Comparison of ENCODE assay signal across 25 mouse cellular contexts in the genomic region with DNA sequence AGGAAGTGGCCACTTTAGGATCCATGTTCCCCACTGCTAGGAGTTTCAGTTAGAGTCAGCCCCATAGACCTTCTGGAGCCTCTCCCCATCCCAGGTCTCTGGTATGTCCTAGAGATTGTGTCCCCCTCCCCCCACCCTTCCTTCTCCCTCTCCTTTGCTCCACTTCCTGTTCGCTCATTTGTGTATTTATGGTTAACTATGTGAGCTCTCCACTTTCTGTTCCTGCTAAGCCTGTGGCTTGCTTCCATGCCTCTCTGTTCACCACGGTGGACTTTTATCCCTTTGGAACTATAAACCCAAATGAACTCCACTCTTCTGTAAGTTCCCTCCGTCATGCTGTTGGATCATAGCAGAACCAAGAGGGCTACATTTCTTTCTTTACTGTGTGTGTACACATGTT. TPM values are rescaled to one million over a fixed set of nuclear protein-coding genes. Genes with fewer than 3 reads are reported as not detected.
"Had no signal": no experiment of that assay in that cellular context is flagged by ENCODE, and none has a peak within 500 bp of the region (broad histone marks: within the 10 kb centered on the region; RNA-seq: fewer than 3 reads in every experiment).

No protein-coding gene starts in this region.

- H3K4me1 ChIP-seq: liver, embryonic 15.5 days; lung, embryonic 15.5 days; midbrain, embryonic 12.5 days; neural tube, embryonic 13.5 days; neural tube, embryonic 15.5 days; stomach, embryonic 15.5 days had no signal

- H3K9ac ChIP-seq: liver, embryonic 15.5 days; liver, postnatal 0 days; lung, embryonic 15.5 days; midbrain, embryonic 12.5 days; neural tube, embryonic 13.5 days; neural tube, embryonic 15.5 days; stomach, embryonic 15.5 days had no signal

- ATAC-seq: liver, postnatal 0 days; lung, postnatal 0 days; midbrain, embryonic 16.5 days had no signal

- H3K36me3 ChIP-seq: liver, embryonic 15.5 days; lung, embryonic 15.5 days; midbrain, embryonic 10.5 days; midbrain, embryonic 12.5 days; neural tube, embryonic 13.5 days; neural tube, embryonic 15.5 days; stomach, embryonic 15.5 days had no signal

- H3K4me2 ChIP-seq: liver, embryonic 15.5 days; lung, embryonic 15.5 days; midbrain, embryonic 12.5 days; neural tube, embryonic 13.5 days; neural tube, embryonic 15.5 days; stomach, embryonic 15.5 days had no signal

- H3K27ac ChIP-seq: liver, embryonic 15.5 days; lung, embryonic 15.5 days; midbrain, embryonic 10.5 days; midbrain, embryonic 12.5 days; neural tube, embryonic 13.5 days; neural tube, embryonic 15.5 days; stomach, embryonic 15.5 days; stomach, postnatal 0 days had no signal

- H3K27me3 ChIP-seq: liver, embryonic 15.5 days; lung, embryonic 15.5 days; neural tube, embryonic 13.5 days; neural tube, embryonic 15.5 days; stomach, embryonic 15.5 days had no signal

- H3K4me3 ChIP-seq: liver, embryonic 15.5 days; lung, embryonic 15.5 days; midbrain, embryonic 10.5 days; midbrain, embryonic 12.5 days; myocyte; neural tube, embryonic 13.5 days; neural tube, embryonic 15.5 days; stomach, embryonic 15.5 days had no signal

- DNase-seq: liver, postnatal 0 days; lung, adult 2 months; lung, postnatal 14 days; lung, postnatal 36 days; midbrain, embryonic 14.5 days; retina, postnatal 1 day; right cerebral cortex, adult 18-20 months; right cerebral cortex, postnatal 25 days; right cerebral cortex, postnatal 4 days; spleen, adult 18-20 months; thymus, adult 2 months; thymus, postnatal 25 days; thymus, postnatal 4 days had no signal

- H3K9me3 ChIP-seq: liver, embryonic 15.5 days; lung, embryonic 15.5 days; midbrain, embryonic 10.5 days; midbrain, embryonic 12.5 days; neural tube, embryonic 13.5 days; neural tube, embryonic 15.5 days; stomach, embryonic 15.5 days had no signal

RNA-seq across cellular contexts. Expression of a gene that starts 7.1 kb away (rescaled TPM):
- total RNA-seq: megakaryocyte-erythroid progenitor cell, adult 5-6 weeks had no signal
